Mouse (Mus musculus) liver, adult (tissue): ENCODE data around the gene Ptgis.

Source experiments
- GATA4 ChIP-seq: IDR thresholded peaks from 2 replicates; pipeline ENCODE4 v1.6.1; 2014; ENCODE audit warnings: mild to moderate bottlenecking, low read length; ENCODE audit not compliant: insufficient replicate concordance

Ptgis gene

GRCm38 (mm10) chr2:167250003-167250735 lies 9.8 kb upstream of the Ptgis start:
- TF ChIP-seq GATA4: no peak

GRCm38 (mm10) chr2:167249591-167249990 lies 9.2 kb upstream of the Ptgis start:
- no peak for TF ChIP-seq GATA4

- TF ChIP-seq GATA4: no peak
Observed at GRCm38 (mm10) chr2:167247823-167248222, 7.4 kb upstream of the Ptgis start.

GRCm38 (mm10) chr2:167246704-167247103 lies 6.3 kb upstream of the Ptgis start:
- no peak for TF ChIP-seq GATA4

GRCm38 (mm10) chr2:167244892-167245291 lies 4.5 kb upstream of the Ptgis start:
- TF ChIP-seq GATA4: no peak

- no peak for TF ChIP-seq GATA4
Observed at GRCm38 (mm10) chr2:167243831-167244563, 3.6 kb upstream of the Ptgis start.

GRCm38 (mm10) chr2:167239262-167239661 lies 1.1 kb downstream of the Ptgis start:
- no peak for TF ChIP-seq GATA4

- TF ChIP-seq GATA4: no peak
Observed at GRCm38 (mm10) chr2:167237224-167237623, 3.2 kb downstream of the Ptgis start.

GRCm38 (mm10) chr2:167236174-167236573 lies 4.2 kb downstream of the Ptgis start:
- no peak for TF ChIP-seq GATA4

- peak; percentile 15; the same call in 1 of the 2 replicates for TF ChIP-seq GATA4
Observed at GRCm38 (mm10) chr2:167235338-167236018, 4.9 kb downstream of the Ptgis start.

GRCm38 (mm10) chr2:167233771-167234170 lies 6.6 kb downstream of the Ptgis start:
- no peak for TF ChIP-seq GATA4

GRCm38 (mm10) chr2:167233009-167233335 lies 7.4 kb downstream of the Ptgis start:
- TF ChIP-seq GATA4: no peak

- TF ChIP-seq GATA4: no peak
Observed at GRCm38 (mm10) chr2:167232132-167233008, 8.0 kb downstream of the Ptgis start.

- no peak for TF ChIP-seq GATA4
Observed at GRCm38 (mm10) chr2:167230554-167230953, 9.8 kb downstream of the Ptgis start.

- TF ChIP-seq GATA4: no peak
Observed at GRCm38 (mm10) chr2:167224937-167225336, 15.5 kb downstream of the Ptgis start.
